Mouse (Mus musculus) neutrophil, adult 5-6 weeks (primary cell): Measurements from ENCODE around the gene Tram1l1. TPM values are rescaled to one million over a fixed set of nuclear protein-coding genes. Genes with fewer than 3 reads are reported as not detected.
"Not testable (repeated sequence)": the region's sequence is repeated elsewhere in the genome, so short reads cannot be mapped to it uniquely, and the experiment has no call there.

ENCODE experiments used
- ATAC-seq: fragments of 151-379, 151-347 bp; 2 replicates; pipeline ENCODE4 v1.8.0; 2017; ENCODE audit warnings: mild to moderate bottlenecking, moderate TSS enrichment; ENCODE audit not compliant: insufficient number of reproducible peaks, poor library complexity, low FRiP score, severe bottlenecking; ENCODE audit errors: extremely low read depth
- total RNA-seq: library from RNA; stranded (forward); fragments of 200-1000 nt; gene quantifications from 2 replicates; pipeline ENCODE4 v1.2.3, GENCODE M21; 2017

Gene Tram1l1
- not detected in 2 replicates for total RNA-seq

DNA sequence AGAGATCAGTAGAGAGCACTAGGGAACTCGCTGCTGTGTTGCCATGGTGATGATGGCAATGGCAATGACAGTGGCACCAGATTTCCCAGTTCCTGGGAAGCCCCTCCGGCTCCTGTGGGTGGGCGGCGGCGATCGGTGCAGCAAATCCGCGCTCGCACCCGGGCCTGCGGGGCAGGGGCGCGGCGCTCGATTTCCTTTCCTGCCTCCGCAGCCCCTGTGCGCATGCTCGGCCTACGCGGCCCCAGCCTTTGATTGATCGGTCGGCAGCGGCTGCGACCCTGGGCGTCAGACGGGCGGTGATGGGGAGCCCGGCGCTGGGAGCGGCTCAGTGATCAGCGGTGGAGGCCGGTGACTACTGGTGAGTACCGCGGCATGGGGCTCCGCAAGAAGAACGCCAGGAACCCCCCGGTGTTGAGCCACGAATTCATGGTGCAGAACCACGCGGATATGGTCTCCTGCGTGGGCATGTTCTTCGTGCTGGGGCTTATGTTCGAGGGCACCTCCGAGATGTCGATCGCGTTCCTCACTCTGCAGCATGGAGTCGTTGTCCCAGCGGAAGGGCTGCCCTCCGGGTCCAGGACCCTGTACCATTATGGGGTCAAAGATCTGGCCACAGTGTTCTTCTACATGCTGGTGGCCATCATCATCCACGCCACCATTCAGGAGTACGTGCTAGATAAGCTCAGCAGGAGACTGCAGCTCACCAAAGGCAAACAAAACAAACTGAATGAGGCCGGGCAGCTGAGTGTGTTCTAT, at the start of gene Tram1l1:
Tram1l1 (plus strand) TSS at position 35 of the 756 bp plus-strand sequence.
- no peak for ATAC-seq

DNA sequence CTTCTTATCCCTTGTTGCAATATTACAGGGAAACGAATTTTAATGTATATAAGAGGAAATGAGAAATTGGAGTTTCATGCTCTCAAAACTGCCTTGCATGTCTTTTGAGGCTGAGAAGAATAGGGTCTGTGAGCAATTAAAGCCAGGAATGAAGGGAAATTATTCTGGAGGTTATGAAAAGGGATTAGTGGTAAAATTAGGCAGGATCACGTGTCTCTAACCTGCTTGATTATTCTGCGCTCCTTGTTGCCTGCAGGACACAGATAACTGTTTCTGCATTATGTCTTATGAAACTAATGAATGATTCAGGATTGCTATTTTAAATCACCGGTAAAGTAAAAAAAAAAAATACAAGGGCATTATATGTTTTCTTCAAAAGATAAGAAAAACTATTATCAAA, 49.4 kb upstream of the Tram1l1 start:
- ATAC-seq: no peak

GRCm38 (mm10) chr3:124271668-124272067, 49.0 kb upstream of the Tram1l1 start:
- ATAC-seq: no peak

- ATAC-seq: no peak
Observed at GRCm38 (mm10) chr3:124272465-124273089, 48.1 kb upstream of the Tram1l1 start.

DNA sequence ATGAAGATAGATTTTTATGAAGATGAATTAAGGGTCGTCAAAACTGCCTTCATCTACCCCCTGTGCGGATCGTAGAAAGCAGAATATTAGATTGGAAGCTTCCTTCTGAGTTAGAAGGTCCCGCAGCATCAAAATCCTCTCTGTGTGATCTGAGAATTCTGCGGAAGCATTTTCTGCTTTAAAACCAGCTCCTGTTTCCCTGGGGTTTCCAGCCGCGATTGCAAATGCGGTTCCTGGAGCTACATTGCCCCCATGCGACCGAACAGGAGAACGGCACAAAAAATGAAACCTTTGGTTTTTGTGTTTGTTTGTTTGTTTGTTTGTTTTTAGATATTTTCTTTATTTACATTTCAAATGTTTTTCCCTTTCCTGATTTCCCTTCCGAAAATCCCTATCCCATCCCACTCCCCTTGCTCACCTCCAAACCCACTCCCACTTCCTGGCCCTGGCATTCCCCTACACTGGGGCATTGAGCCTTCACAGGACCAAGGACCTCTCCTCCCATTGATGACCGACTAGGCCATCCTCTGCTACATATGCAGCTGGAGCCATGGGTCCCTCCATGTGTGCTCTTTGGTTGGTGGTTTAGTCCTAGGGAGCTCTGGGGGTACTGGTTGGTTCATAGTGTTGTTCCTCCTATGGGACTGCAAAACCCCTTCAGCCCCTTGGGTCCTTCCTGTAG, 45.6 kb upstream of the Tram1l1 start:
- not testable (repeated sequence) for ATAC-seq

- ATAC-seq: 0 out of 2 replicates have a peak, but pooled peaks have one; percentile 48
Observed at GRCm38 (mm10) chr3:124288936-124289335, 31.7 kb upstream of the Tram1l1 start.

GRCm38 (mm10) chr3:124319254-124319653, 1.4 kb upstream of the Tram1l1 start:
- ATAC-seq: no peak

DNA sequence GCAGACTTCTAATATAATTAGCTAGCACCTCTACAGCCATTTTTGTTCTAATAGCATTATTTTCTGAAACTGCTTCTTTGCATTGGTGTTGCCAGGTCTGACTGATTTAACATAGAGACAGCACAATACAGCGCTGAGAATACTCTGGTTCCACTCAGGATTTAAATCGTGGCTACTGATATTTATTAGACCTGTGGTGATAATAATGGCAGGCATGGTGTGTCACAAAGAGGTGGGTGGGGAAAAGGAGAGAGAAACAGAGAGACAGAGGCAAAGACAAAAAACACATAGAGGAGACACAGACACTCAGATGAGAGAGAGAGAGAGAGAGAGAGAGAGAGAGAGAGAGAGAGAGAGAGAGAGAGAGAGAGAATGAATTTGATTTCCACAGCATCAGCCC, 257 bp upstream of the Tram1l1 start:
- ATAC-seq: no peak

DNA sequence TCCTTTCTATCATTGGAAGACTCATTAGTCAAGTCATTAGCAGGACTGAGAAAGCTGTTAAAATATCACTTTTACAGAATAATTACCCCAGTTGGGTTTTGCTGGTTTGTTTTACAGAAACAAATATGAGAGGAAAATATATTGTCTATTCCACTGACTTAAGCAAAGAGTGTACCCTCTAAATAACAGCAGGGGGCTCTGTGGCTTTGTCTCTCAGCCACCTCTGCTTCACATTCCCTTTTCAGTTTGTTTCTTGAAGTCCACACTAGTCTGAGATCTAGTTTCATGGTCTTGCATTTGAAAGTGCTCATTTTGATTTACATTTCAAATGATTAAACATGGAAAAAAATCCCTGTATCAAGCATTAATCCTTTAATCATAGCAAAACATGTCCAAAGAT, 25.8 kb downstream of the Tram1l1 start:
- no peak for ATAC-seq

GRCm38 (mm10) chr3:124357533-124357932, 36.9 kb downstream of the Tram1l1 start:
- ATAC-seq: no peak

GRCm38 (mm10) chr3:124372031-124372430, 51.4 kb downstream of the Tram1l1 start:
- no peak for ATAC-seq

Other genes starting within 250 kb of the Tram1l1 start
- gene 1700006A11Rik, start 105.2 kb downstream of the Tram1l1 start, total RNA-seq: not detected in 2 replicates